Mouse (Mus musculus) MN1 (cell line): ENCODE measurements around the gene Cd163l1.

ENCODE experiments used
- DNase-seq: peaks from one replicate; pipeline ENCODE4 v3.0.0-alpha.2; 2016; ENCODE audit warnings: low spot score

The Cd163l1 gene

DNA sequence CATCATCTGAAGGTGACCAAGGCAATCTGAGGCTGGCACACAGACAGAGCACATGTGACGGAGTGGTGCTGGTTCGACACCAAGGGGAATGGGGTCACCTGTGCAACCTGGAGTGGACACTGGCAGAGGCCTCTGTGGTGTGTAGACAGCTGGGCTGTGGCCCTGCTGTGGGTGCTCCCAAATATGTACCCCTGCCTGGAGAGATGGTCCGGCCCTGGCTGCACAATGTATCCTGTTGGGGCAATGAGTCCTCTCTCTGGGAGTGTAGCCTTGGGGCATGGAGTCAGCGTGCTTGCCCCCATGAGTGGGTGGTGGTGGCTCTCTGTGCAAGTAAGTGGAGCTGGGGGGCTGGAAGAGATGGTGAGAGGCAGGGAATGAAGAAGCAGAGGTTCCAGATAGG is 2.3 kb downstream of the Cd163l1 start:
- DNase-seq, result no peak

DNA sequence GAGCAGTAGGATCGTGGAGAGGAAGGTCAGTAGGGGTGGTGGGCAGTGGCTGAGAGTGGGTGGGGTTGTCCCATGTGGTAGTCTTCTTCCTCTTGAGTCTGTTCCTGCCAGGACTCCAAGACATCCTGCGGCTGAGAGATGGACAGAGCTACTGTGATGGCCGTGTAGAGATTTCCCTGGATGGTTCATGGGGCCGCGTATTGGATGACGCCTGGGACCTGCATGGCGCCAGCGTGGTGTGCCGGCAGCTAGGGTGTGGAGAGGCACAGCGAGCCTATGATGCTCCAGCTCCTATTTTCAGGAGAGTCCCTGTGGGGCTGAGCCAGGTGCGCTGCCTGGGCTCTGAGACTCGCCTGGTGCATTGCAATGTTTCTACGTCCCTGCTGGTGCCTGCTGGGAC is 6.1 kb downstream of the Cd163l1 start:
- no peak for DNase-seq

DNA sequence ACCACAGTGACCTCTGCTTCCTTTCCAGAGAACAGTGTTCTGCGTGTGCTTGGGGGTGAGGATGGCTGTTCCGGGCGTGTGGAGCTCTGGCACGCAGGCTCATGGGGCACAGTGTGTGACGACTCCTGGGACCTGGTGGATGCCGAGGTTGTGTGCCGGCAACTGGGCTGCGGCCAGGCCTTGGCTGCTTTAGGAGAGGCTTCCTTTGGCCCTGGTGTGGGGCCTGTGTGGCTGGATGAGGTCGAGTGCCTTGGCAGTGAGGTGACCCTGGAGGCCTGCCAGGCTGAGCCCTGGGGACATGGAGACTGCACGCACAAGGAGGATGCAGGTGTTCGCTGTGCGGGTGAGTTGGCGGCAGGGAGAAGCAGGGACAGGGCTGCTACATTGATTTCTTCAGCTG is 10.4 kb downstream of the Cd163l1 start:
- no peak for DNase-seq

DNA sequence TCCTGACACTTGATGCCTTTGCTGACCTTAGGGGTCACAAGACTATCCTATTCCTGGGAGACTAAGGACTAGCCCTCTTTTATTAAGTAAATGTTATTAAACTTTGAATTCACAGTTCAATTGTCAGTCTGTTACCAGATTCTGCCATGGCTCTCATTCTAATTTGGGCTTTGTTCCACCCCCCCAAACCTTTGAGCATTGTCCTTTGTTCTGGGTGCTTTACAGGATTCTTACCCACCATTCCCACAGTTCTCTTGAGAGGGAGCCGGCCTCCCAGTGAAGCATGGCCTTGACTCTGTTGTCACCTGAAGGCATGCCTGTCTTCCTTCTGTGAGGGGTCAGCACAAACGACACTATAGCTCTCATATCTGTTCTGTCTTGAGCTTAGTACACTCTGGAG is 13.0 kb downstream of the Cd163l1 start:
- no peak for DNase-seq

DNA sequence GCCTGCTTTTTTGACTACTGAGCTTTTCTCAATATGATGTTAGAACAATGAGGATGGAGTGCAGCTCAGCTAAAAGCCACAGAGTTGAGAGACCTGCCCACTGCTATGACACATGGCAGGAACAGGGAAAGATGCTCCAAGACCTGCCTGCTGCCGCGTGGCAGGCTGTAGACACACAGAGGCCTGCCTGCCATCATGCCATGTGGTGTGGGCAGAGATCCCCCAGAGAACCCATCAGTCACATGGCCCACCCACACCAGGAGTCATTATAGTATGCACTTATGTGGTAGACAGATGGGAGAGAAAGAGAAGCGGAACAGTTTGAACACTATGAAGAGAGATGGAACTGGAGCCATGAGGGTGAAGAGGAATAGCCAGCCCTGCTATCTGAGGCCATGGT is 15.6 kb downstream of the Cd163l1 start:
- DNase-seq, result no peak

DNA sequence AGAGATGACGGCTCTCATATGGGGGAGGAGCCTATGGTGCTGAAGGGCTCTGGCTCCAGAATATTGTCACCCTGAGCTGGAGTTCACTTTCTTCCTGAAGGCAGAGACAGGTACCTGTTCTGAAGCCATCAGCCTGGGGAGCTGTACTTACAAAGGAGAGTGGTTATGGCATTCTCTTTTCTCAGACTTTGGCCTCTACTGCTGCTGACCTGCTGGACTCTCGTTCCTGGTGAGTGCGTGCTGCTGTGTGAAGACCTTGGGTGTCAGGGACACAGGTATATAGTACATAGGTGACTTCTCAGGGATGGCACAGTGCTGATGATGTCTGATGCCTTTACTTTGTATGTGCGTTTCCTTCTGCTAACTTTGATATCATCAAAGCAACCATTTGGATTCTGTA is 29.1 kb downstream of the Cd163l1 start, which contains the start of gene 5830411N06Rik:
Gene 5830411N06Rik, plus strand, starts transcription at position 69 of the 400 bp plus-strand sequence.
- DNase-seq, result no peak

DNA sequence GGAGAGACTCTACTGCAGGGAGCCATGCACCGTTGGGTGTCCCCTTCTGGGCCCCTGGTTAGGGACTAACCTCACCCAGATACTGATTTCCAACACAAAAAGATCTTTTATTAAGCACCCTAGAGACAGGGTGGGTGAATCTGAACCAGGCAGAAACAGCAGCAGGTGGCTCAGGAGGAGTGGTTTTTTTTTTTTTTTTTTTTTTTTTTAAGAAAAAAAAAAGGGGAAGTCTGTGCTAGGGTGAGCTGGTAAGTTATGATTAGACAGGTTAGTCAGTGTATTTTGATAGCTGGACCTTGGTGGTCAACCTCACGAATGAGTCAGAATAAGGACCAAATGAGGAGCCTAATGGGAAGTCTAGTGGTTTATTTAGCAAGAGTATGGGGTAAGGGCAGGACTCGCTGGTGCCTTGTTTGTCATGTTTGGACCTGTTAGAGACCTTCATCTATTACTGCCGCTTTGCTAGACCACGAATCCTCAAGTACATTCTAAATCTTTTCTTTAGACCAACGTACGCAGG is 35.8 kb downstream of the Cd163l1 start:
- DNase-seq, result no peak
